Mouse (Mus musculus) heart, embryonic 16.5 days (tissue): ENCODE measurements around the gene Wwox. TPM values are rescaled to one million over a fixed set of nuclear protein-coding genes. Genes with fewer than 3 reads are reported as not detected.
A peak's percentile ranks its signal among the peaks of the same experiment; 100 is the strongest.

ENCODE experiments used
- ATAC-seq: fragments of 200-750 bp; cut with Nextera tagmentation; replicated peaks from 2 replicates; pipeline ENCODE4 v1.8.0; 2017; ENCODE audit warnings: moderate number of reproducible peaks; ENCODE audit not compliant: insufficient read depth, low FRiP score; ENCODE audit errors: extremely low read depth
- H3K27ac ChIP-seq: fragments of 300-500 bp; sonication (generic); 2 replicates; pipeline ENCODE4 v1.5.1; 2014; ENCODE audit warnings: mild to moderate bottlenecking, low read length, control low read depth, moderate library complexity
- H3K27me3 ChIP-seq: fragments of 300-500 bp; sonication (generic); 2 replicates; pipeline ENCODE4 v1.6.1; 2014; ENCODE audit warnings: low read length, mixed read lengths; ENCODE audit not compliant: control insufficient read depth, insufficient read depth
- H3K36me3 ChIP-seq: fragments of 300-500 bp; sonication (generic); 2 replicates; pipeline ENCODE4 v1.6.1; 2014; ENCODE audit not compliant: control insufficient read depth, insufficient read depth
- H3K4me1 ChIP-seq: fragments of 300-500 bp; sonication (generic); 2 replicates; pipeline ENCODE4 v1.6.1; 2014; ENCODE audit warnings: low read length, mixed read lengths; ENCODE audit not compliant: control insufficient read depth, insufficient read depth
- H3K4me2 ChIP-seq: fragments of 300-500 bp; sonication (generic); 2 replicates; pipeline ENCODE4 v1.6.1; 2014; ENCODE audit warnings: low read depth, mild to moderate bottlenecking, control low read depth, low read length
- H3K4me3 ChIP-seq: fragments of 300-500 bp; sonication (generic); 2 replicates; pipeline ENCODE4 v1.5.1; 2014; ENCODE audit warnings: mild to moderate bottlenecking, control low read depth, low read length
- H3K9ac ChIP-seq: fragments of 300-500 bp; sonication (generic); 2 replicates; pipeline ENCODE4 v1.6.1; 2014; ENCODE audit warnings: low read length, control low read depth
- H3K9me3 ChIP-seq: fragments of 300-500 bp; sonication (generic); replicated peaks from 2 replicates; pipeline ENCODE4 v1.6.1; 2016; ENCODE audit warnings: low read length; ENCODE audit not compliant: control insufficient read depth
- WGBS: fragments of 180-500 bp; shearing (Covaris S2); extraction: QIAGEN DNeasy Blood & Tissue Kit; methylation state at CpG from one replicate; pipeline ENCODE4 v1.1.7; 2014; 5-methylcytosine and 5-hydroxymethylcytosine counted together
- polyA plus RNA-seq: library from polyadenylated mRNA; unstranded; fragments of >200 nt; fragmentation: Nextera tagmentation; extraction: Ambion mirVana; gene quantifications from 2 replicates; pipeline ENCODE4 v1.2.1, GENCODE M21; 2015

Gene Wwox
- polyA plus RNA-seq, 1 experiment from 2014 or later = 12.8 TPM

DNA sequence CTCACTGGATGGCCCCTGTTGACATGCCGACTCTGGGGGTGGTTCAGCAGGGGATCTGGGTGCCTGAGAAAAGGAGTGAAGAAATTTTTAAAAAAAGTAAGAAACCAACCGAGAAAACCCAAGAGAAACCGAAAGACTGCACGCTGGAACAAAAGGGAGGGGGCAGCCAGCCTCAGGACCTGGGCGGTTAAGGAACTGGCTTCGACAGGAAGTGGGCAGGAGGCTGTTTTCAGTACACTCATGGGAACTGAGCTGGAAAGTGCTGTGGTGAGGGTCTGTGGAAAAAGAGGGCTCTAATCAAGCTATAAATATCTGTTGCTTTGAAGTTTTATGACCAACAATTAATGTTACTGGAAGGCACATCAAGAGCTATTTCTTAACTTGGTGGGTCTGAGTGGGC, 794.6 kb downstream of the Wwox start:
- Histone ChIP-seq H3K36me3 (no peaks in the 10 kb centered on the region), H3K27ac (peak overlapping the region; percentile 28; the same call in 1 of the 2 replicates), H3K4me2 (no peak overlapping the region), H3K4me3 (no peak overlapping the region), H3K27me3 (no peaks in the 10 kb centered on the region), H3K9me3 (no peaks in the 10 kb centered on the region), H3K9ac (no peak overlapping the region), H3K4me1 (0 out of 2 replicates have a peak, but pooled peaks cover 1% of the 10 kb centered on the region)
- 64% methylated on average over 6 of the region's 6 CpGs for WGBS
- no peak for ATAC-seq

DNA sequence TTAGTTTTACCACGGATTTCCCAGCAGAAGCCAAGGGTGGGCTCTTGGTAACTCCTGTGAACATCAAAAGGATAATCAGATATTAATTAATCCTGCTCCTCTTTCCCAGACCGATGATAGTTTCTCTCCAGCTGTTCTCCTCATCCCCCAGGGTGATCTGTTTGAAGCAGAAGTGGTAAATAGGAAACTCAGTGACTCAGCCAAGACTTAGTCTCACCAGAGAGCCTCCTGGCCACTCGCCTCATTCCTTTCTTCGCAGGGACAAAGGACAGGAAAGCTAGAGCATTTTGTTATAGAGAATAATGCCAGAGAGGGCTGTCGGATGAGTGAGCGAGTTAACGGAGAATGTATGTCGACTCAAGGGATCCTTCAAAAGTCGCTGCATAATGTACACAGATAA, 798.1 kb downstream of the Wwox start:
- Histone ChIP-seq H3K4me3 (no peak overlapping the region), H3K36me3 (no peaks in the 10 kb centered on the region), H3K4me1 (0 out of 2 replicates have a peak, but pooled peaks cover 3% of the 10 kb centered on the region), H3K27ac (no peak overlapping the region), H3K4me2 (no peak overlapping the region), H3K27me3 (no peaks in the 10 kb centered on the region), H3K9ac (no peak overlapping the region), H3K9me3 (no peaks in the 10 kb centered on the region)
- no peak for ATAC-seq
- WGBS = 61% methylated on average over 9 of the region's 9 CpGs

DNA sequence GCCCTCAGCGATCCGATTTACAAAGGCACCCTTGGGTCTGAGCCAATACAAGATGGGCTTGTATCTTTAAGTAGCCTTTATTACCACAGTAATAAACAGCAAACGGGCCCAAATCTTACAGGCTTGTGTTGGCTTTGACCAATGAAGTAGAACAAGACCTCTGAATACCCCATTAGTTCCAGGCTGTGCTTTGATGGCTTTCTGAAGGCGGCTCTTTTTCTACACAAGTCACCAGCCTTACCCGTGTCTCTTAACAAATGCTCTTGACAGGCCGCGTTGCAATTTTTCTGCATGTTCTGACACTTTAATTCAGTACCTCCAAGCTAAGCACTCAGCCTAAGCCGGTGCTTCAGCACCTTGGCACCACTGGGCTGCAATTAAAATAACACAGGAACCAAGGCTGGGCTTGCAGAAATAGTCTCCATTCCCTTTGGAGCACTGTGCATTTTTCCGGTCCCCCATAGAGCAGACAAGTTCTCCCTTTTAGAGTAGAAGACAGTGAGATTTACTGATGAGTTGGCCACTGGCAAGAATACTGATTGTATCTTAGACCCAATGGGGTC, 804.1 kb downstream of the Wwox start:
- ATAC-seq = no peak
- Histone ChIP-seq H3K27me3 (no peaks in the 10 kb centered on the region), H3K36me3 (no peaks in the 10 kb centered on the region), H3K9ac (no peak overlapping the region), H3K27ac (no peak overlapping the region), H3K4me1 (0 out of 2 replicates have a peak, but pooled peaks cover 3% of the 10 kb centered on the region), H3K9me3 (peaks cover 5% of the 10 kb centered on the region; the same call in 1 of the 2 replicates), H3K4me2 (no peak overlapping the region), H3K4me3 (no peak overlapping the region)
- WGBS = 84% methylated on average over 9 of the region's 9 CpGs

DNA sequence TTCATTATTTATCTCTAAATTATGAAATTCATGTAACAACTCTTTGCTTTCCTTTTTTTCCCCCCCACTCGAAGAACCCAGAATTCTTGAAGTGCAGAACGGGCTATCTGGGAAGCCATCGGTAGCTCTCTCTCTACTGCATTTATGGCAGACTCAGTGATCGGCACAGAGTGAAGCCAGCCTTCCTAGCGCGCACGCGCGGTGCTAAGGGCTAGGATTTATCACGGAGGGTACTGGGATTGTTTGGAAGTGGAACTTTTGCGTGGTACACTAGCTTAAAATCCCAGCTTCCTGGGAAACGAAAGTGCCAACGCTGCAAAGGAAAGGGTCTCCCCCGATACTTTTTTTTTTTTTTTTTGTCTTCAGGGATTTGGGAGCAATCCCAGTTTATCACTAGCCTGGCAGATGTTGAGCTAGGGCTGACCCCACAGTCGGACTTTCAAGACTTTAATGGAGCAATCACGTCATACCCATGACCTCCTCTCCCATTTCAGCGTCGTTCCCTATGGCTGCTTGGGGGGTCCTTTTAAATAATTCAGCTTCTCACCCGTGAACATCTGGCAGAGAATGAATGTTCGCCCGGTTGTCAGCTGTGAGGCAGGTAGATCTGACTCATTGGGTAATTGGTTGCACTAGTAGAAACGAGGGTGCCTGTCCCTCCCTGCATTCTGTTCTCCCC, 810.4 kb downstream of the Wwox start:
- no peaks in the 10 kb centered on the region for H3K27me3 ChIP-seq
- peaks cover 5% of the 10 kb centered on the region; the same call in 1 of the 2 replicates for H3K9me3 ChIP-seq
- H3K4me2 ChIP-seq = peak overlapping the region; percentile 56
- peak overlapping the region; percentile 21 for H3K4me3 ChIP-seq
- H3K27ac ChIP-seq = no peak overlapping the region
- no peak overlapping the region for H3K9ac ChIP-seq
- peaks cover 4% of the 10 kb centered on the region; the same call in 1 of the 2 replicates for H3K4me1 ChIP-seq
- H3K36me3 ChIP-seq = no peaks in the 10 kb centered on the region
- no peak for ATAC-seq
- 49% methylated on average over 22 of the region's 22 CpGs for WGBS

DNA sequence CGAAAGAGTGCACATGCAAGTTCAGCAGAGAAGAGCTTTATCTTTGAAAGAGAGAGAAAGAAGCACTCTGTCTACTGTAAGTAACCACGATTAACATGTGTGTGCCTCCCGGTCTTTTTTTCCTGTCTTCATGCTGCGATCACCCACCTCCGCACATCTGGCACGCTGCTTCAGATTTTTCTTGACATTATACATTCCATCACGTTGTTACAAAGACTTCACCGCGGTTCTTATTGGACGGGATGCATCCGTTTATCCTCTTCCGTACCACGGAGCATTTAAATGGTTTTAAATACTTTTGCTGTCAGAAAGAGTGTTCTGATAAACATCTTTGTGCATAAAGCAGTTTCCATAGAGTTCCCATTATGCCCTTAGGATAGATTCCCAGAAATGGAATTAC, 816.1 kb downstream of the Wwox start:
- no peak overlapping the region for H3K4me2 ChIP-seq

DNA sequence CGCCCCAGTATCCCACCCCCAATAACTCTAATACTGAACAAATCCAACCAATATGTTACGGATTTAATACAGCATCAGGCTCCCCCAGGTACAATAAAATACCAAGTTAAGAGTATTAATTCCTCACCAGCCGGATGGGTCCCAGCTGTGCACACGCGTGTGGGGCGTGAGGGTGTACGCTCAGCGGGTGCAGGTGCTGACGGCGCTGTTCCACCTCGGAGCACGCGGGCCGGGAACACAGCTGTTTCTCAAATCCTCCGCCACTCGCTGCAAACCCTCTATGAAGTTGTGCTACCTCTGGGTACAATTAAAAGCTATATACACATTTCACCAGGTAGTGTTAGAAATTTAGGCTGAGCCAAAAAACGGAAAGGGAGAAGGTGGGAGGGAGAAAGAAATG, 818.0 kb downstream of the Wwox start:
- H3K4me2 ChIP-seq = no peak overlapping the region
- 89% methylated on average over 17 of the region's 17 CpGs for WGBS
- no peaks in the 10 kb centered on the region for H3K4me1 ChIP-seq
- ATAC-seq = no peak
- no peak overlapping the region for H3K4me3 ChIP-seq
- no peaks in the 10 kb centered on the region for H3K9me3 ChIP-seq
- H3K27me3 ChIP-seq = no peaks in the 10 kb centered on the region
- no peak overlapping the region for H3K27ac ChIP-seq
- H3K36me3 ChIP-seq = no peaks in the 10 kb centered on the region
- H3K9ac ChIP-seq = no peak overlapping the region

More for the DNA sequence above, 816.1 kb downstream of the Wwox start:
- Histone ChIP-seq H3K36me3 (no peaks in the 10 kb centered on the region), H3K27me3 (no peaks in the 10 kb centered on the region), H3K9ac (no peak overlapping the region), H3K27ac (no peak overlapping the region), H3K4me1 (no peaks in the 10 kb centered on the region), H3K4me3 (no peak overlapping the region), H3K9me3 (no peaks in the 10 kb centered on the region)
- 81% methylated on average over 13 of the region's 13 CpGs for WGBS
- no peak for ATAC-seq

DNA sequence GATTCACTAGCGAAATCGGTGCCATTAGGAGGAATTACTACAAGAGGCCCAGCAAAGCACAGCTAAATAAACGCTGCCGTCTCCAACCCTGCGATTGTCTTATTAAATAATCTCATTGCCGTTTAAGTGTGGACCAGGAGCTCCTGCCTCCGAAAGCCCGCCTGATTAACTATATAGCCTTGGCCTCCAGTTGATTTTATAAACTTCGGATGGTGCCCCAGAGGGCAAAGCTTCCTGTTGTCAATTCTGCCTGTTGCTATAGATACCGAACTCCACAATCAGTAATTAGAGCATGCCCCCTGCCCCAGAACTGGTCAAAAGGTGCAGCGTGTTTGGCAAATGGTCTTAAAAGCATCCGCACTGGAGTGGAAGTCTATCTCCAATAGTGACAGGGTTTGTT, 820.4 kb downstream of the Wwox start:
- no peak overlapping the region for H3K4me3 ChIP-seq
- no peak overlapping the region for H3K4me2 ChIP-seq
- 89% methylated on average over 12 of the region's 12 CpGs for WGBS
- no peaks in the 10 kb centered on the region for H3K4me1 ChIP-seq
- ATAC-seq = no peak
- H3K9ac ChIP-seq = no peak overlapping the region
- H3K27me3 ChIP-seq = no peaks in the 10 kb centered on the region
- H3K27ac ChIP-seq = no peak overlapping the region
- no peaks in the 10 kb centered on the region for H3K36me3 ChIP-seq
- H3K9me3 ChIP-seq = no peaks in the 10 kb centered on the region

DNA sequence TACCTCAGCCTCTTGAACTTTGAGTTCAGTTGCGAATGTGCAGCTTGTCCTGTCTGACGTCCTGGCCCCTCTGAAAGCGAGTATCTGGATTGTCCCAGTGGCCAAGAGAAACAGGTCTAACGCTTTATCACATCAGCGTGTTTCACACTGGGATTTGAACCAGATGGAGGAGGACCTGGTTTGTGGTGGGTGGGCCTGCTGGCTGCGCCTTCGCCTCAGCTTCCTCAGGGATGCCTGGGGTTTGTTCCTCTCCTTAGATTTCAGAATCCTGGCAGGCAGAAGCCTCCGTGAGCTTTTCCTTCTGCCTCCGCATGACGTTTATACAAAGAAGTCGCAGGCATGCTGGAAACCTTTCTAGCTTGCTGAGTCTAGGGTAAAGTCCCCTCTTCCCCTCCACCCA, 827.7 kb downstream of the Wwox start:
- Histone ChIP-seq H3K27ac (no peak overlapping the region), H3K4me1 (no peaks in the 10 kb centered on the region), H3K9ac (no peak overlapping the region), H3K27me3 (no peaks in the 10 kb centered on the region), H3K4me2 (no peak overlapping the region), H3K36me3 (no peaks in the 10 kb centered on the region), H3K9me3 (no peaks in the 10 kb centered on the region), H3K4me3 (no peak overlapping the region)
- 55% methylated on average over 11 of the region's 11 CpGs for WGBS
- no peak for ATAC-seq

DNA sequence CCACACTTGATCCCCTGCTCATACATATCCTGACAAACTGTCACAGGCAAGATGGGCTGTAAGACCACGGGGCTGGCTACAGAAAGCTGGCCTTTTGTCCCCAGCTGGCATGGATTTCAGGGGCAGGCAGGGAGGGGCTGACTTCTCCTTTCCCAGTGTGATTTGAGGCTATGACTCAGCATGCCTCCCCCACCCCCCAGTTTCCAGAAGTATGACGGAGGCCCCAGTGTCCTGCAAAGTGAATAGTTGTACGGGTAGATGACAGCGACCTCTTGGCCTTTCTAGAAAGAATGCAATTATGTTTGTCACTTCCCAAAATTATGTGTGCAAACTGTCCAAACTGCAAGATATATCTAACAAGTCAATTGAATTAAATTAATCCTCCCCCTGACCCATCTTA, 830.1 kb downstream of the Wwox start:
- Histone ChIP-seq H3K4me3 (no peak overlapping the region), H3K4me1 (no peaks in the 10 kb centered on the region), H3K27me3 (no peaks in the 10 kb centered on the region), H3K36me3 (no peaks in the 10 kb centered on the region), H3K4me2 (no peak overlapping the region), H3K9me3 (no peaks in the 10 kb centered on the region), H3K9ac (no peak overlapping the region), H3K27ac (no peak overlapping the region)
- ATAC-seq = no peak
- 58% methylated on average over 4 of the region's 4 CpGs for WGBS
